In genomic region chr13:83666179-83666578, GRCm38 (mm10) we compare ENCODE assay signal across 23 mouse cellular contexts.
"Had no signal": no experiment of that assay in that cellular context is flagged by ENCODE, and none has a peak within 500 bp of the region (broad histone marks: within the 10 kb centered on the region; RNA-seq: fewer than 3 reads in every experiment).

No protein-coding gene starts in this region.

- H3K9me3 ChIP-seq: limb, embryonic 12.5 days; limb, embryonic 15.5 days; midbrain, embryonic 12.5 days; midbrain, embryonic 15.5 days; neural tube, embryonic 12.5 days; neural tube, embryonic 15.5 days; stomach, embryonic 15.5 days had no signal

- H3K27me3 ChIP-seq: limb, embryonic 12.5 days; limb, embryonic 15.5 days; midbrain, embryonic 12.5 days; midbrain, embryonic 15.5 days; neural tube, embryonic 12.5 days; neural tube, embryonic 15.5 days; stomach, embryonic 15.5 days had no signal

- H3K4me2 ChIP-seq: limb, embryonic 12.5 days; limb, embryonic 15.5 days; liver, embryonic 11.5 days; lung, embryonic 14.5 days; midbrain, embryonic 12.5 days; midbrain, embryonic 15.5 days; neural tube, embryonic 12.5 days; neural tube, embryonic 15.5 days; stomach, embryonic 15.5 days had no signal

- H3K27ac ChIP-seq: limb, embryonic 12.5 days; limb, embryonic 15.5 days; liver, embryonic 14.5 days; macrophage; midbrain, embryonic 12.5 days; midbrain, embryonic 15.5 days; neural tube, embryonic 12.5 days; neural tube, embryonic 15.5 days; stomach, embryonic 15.5 days had no signal

- ATAC-seq: liver, postnatal 0 days; lung, postnatal 0 days; midbrain, embryonic 15.5 days had no signal

- H3K4me3 ChIP-seq: limb, embryonic 12.5 days; limb, embryonic 15.5 days; midbrain, embryonic 12.5 days; midbrain, embryonic 15.5 days; neural tube, embryonic 12.5 days; neural tube, embryonic 15.5 days; stomach, embryonic 15.5 days had no signal

- H3K9ac ChIP-seq: limb, embryonic 12.5 days; limb, embryonic 15.5 days; liver, embryonic 14.5 days; liver, postnatal 0 days; lung, embryonic 14.5 days; midbrain, embryonic 12.5 days; midbrain, embryonic 15.5 days; neural tube, embryonic 12.5 days; neural tube, embryonic 15.5 days; stomach, embryonic 15.5 days had no signal

- H3K4me1 ChIP-seq: limb, embryonic 12.5 days; limb, embryonic 15.5 days; stomach, embryonic 15.5 days had no signal

- DNase-seq: kidney, adult 11 months; kidney, adult 8-10 months; kidney, postnatal 14 days; kidney, postnatal 4 days; left cerebral cortex, postnatal 4 days; liver, postnatal 0 days; lung, embryonic 14.5 days; right cerebral cortex, adult 18-20 months; right cerebral cortex, postnatal 14 days; right cerebral cortex, postnatal 4 days; spleen, adult 18-20 months; thymus, postnatal 25 days had no signal

- H3K36me3 ChIP-seq: limb, embryonic 12.5 days; limb, embryonic 15.5 days; midbrain, embryonic 12.5 days; midbrain, embryonic 15.5 days; neural tube, embryonic 12.5 days; neural tube, embryonic 15.5 days; stomach, embryonic 15.5 days had no signal
